Mouse (Mus musculus): Measurements from ENCODE around the gene Plekhg3.

GRCm38 (mm10) chr12:76614868-76615579 is 84.3 kb downstream of the Plekhg3 start:
- no peak for TF ChIP-seq POLR2A (IDR thresholded peaks at IDR 0.05; ENCODE audit: insufficient read depth, low read length)
- TF ChIP-seq CTCF (IDR thresholded peaks at IDR 0.05; ENCODE audit: low read depth, low read length), result no peak
- no peak for TF ChIP-seq EP300 (IDR thresholded peaks at IDR 0.05; ENCODE audit: insufficient read depth, low read depth, low read length)
